Mouse (Mus musculus) cortical plate, adult 2 months (tissue): ENCODE measurements around the gene Stk40.

Experiments
- CTCF ChIP-seq: fragments of 200-500 bp; IDR thresholded peaks from 2 replicates; pipeline ENCODE4 v1.5.1; 2011; ENCODE audit warnings: mild to moderate bottlenecking, control low read depth, low read length; ENCODE audit not compliant: insufficient read depth; ENCODE audit errors: extremely low read depth
- POLR2A ChIP-seq: fragments of 200-500 bp; IDR thresholded peaks from 2 replicates; pipeline ENCODE4 v1.6.1; 2011; ENCODE audit warnings: mild to moderate bottlenecking, low read length, control low read depth; ENCODE audit not compliant: insufficient read depth; ENCODE audit errors: extremely low read depth

GRCm38 (mm10) chr4:126110374-126111152 lies 6.8 kb downstream of the Stk40 start:
- TF ChIP-seq POLR2A (no peak; the same call in 1 of the 2 replicates), CTCF (0 out of 2 replicates have a peak, but pooled peaks have one; percentile 14)
